Mouse (Mus musculus) cerebellum, adult 2 months (tissue): ENCODE measurements around the gene Tfap2e. TPM values are rescaled to one million over a fixed set of nuclear protein-coding genes. Genes with fewer than 3 reads are reported as not detected.

ENCODE experiments used
- DNase-seq, 2 experiments: peaks; one replicate each; pipeline ENCODE4 v3.0.0; 2021
- H3K27ac ChIP-seq: fragments of 200-500 bp; 2 replicates; pipeline ENCODE4 v1.5.1; 2012; ENCODE audit warnings: low read length, control low read depth, inconsistent platforms; ENCODE audit not compliant: insufficient read depth
- H3K27me3 ChIP-seq: fragments of 200-500 bp; 2 replicates; pipeline ENCODE4 v1.6.1; 2012; ENCODE audit warnings: inconsistent platforms, mild to moderate bottlenecking, low read length, moderate library complexity; ENCODE audit not compliant: control insufficient read depth, insufficient read depth
- H3K4me1 ChIP-seq: fragments of 200-500 bp; 2 replicates; pipeline ENCODE4 v1.6.1; 2011; ENCODE audit warnings: low read length; ENCODE audit not compliant: control insufficient read depth, insufficient read depth
- H3K4me3 ChIP-seq: fragments of 200-500 bp; replicated peaks from 2 replicates; pipeline ENCODE3; 2011; ENCODE audit warnings: mild to moderate bottlenecking, low read depth, low read length, control low read depth; ENCODE audit not compliant: insufficient read depth
- CTCF ChIP-seq: fragments of 200-500 bp; IDR thresholded peaks from 2 replicates; pipeline ENCODE4 v1.5.1; 2011; ENCODE audit warnings: low read depth, mild to moderate bottlenecking, control low read depth, low read length, moderate library complexity, borderline replicate concordance; ENCODE audit not compliant: insufficient read depth
- POLR2A ChIP-seq: fragments of 200-500 bp; IDR thresholded peaks from 2 replicates; pipeline ENCODE4 v1.6.1; 2011; ENCODE audit warnings: low read length, control low read depth, borderline replicate concordance; ENCODE audit not compliant: insufficient read depth
- WGBS: fragments of 180-500 bp; shearing (Covaris S2); methylation state at CpG from one replicate; pipeline ENCODE4 v1.1.7; 2018; 5-methylcytosine and 5-hydroxymethylcytosine counted together
- polyA plus RNA-seq: library from polyadenylated mRNA; depleted of rRNA; stranded (reverse); fragments of >200 nt; gene quantifications from 2 replicates; pipeline ENCODE4 v1.2.3, GENCODE M21; 2012

The Tfap2e gene
- polyA plus RNA-seq, 1 experiment = not detected

DNA sequence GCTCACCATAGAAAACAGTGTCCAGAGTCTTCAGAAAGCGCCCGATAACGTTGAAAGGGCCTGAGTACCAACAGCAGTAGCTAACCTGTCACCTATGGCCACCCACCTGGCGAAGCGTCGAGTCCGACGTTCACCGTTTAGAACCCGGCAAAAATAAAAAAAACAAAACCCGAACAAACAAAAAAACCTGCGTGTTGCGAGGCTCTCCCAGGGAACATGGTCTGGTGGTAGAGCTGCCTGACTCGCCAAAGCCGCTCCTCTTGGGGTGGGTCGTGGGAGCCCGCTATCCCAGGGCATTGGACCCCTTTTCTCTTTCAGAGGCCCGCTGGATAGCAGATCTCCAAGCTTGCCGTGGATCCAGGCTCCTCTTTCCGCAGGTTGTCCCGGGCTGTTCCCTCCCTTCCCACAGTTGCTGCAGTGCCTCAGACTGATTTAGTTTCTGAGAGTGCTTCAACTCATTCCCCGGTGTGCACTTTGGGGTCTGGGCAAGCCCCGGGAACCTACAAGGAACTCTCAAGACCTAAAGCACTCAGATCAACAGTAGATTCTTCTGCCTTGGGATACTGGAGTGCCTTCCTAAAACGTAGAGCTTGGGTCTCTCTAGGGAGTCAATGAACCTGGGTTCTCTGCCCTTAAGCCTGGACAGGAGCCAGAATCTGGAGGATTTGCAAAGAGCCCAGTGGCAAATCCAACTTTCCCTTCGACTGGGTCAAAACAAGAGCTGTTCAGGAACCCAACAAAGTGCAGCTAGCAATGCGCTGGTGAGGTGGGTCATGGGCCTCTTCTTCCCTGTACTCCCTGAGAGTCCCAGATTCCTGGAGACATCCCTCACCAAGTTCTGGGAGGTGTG lies 3.3 kb downstream of the Tfap2e start:
- WGBS = 4% methylated on average over 26 of the region's 26 CpGs
- no peak for DNase-seq
- H3K4me3 ChIP-seq = no peak overlapping the region
- TF ChIP-seq CTCF (no peak), POLR2A (no peak)
- H3K4me1 ChIP-seq = no peaks in the 10 kb centered on the region
- H3K27ac ChIP-seq = no peak overlapping the region
- peaks cover 6% of the 10 kb centered on the region; the same call in 1 of the 2 replicates for H3K27me3 ChIP-seq

GRCm38 (mm10) chr4:126732111-126732510 lies 3.9 kb downstream of the Tfap2e start:
- Histone ChIP-seq H3K4me3 (no peak overlapping the region), H3K27me3 (peaks cover 6% of the 10 kb centered on the region; the same call in 1 of the 2 replicates), H3K4me1 (no peaks in the 10 kb centered on the region), H3K27ac (no peak overlapping the region)
- TF ChIP-seq CTCF = no peak
- TF ChIP-seq POLR2A = no peak
- DNase-seq = no peak
- 2% methylated on average over 18 of the region's 18 CpGs for WGBS

DNA sequence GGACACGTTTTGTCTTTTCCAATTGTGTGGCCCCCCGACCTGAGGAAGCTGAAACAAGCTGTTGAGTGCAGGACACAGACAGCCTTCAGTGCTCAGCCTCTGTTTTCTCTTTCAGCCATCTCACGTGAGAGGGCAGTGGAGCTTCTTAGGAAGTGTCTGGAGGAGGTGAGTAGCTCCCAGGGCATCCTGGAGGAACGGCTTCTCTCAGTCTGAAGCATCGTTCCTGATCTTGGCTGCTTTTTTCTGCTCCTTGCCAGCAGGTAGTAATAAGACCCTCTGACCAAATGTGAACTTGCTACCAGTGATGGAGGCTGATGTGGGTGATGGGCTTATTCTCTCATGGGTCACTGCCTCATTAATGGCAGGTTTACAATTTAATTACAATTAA lies 28.6 kb downstream of the Tfap2e start:
- WGBS = 28% methylated on average over 5 of the region's 5 CpGs
- H3K27me3 ChIP-seq = no peaks in the 10 kb centered on the region
- H3K4me1 ChIP-seq = no peaks in the 10 kb centered on the region
- no peak overlapping the region for H3K27ac ChIP-seq
- no peak overlapping the region for H3K4me3 ChIP-seq
- TF ChIP-seq CTCF (no peak), POLR2A (no peak)
- no peak for DNase-seq

GRCm38 (mm10) chr4:126706630-126707438 lies 29.2 kb downstream of the Tfap2e start:
- TF ChIP-seq CTCF (no peak), POLR2A (no peak)
- no peak for DNase-seq
- no peak overlapping the region for H3K27ac ChIP-seq
- no peaks in the 10 kb centered on the region for H3K27me3 ChIP-seq
- no peak overlapping the region for H3K4me3 ChIP-seq
- no peaks in the 10 kb centered on the region for H3K4me1 ChIP-seq
- whole genome bisulfite sequencing = 29% methylated on average over 12 of the region's 12 CpGs

- WGBS = 94% methylated on average over 4 of the region's 4 CpGs
- Histone ChIP-seq H3K27me3 (no peaks in the 10 kb centered on the region), H3K4me1 (0 out of 2 replicates have a peak, but pooled peaks cover 3% of the 10 kb centered on the region), H3K27ac (no peak overlapping the region), H3K4me3 (no peak overlapping the region)
- TF ChIP-seq POLR2A = no peak
- TF ChIP-seq CTCF = no peak
- DNase-seq = no peak
These were observed 39.1 kb downstream of the Tfap2e start for GRCm38 (mm10) chr4:126696908-126697307.

DNA sequence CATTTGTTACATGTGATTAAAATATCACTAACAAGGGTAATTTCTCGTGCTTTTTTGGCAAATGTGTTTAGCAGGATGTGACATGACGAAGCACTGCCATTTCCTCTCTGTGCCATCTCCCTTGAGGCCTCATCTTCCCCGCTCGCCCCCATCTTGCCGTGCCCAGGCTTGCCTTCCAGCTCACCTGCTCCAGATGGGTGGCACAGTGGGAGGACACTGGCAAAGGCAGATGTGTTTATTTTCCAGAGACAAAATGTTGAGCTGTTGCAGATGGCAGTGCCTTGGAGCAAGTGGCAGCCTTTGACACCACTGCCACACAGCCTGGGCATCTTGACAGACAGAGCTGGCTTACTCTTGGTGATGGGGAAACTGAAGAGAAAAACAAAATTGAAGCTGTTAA lies 43.0 kb downstream of the Tfap2e start:
- no peak for DNase-seq
- Histone ChIP-seq H3K4me3 (no peak overlapping the region), H3K27ac (no peak overlapping the region), H3K4me1 (no peaks in the 10 kb centered on the region), H3K27me3 (no peaks in the 10 kb centered on the region)
- 62% methylated on average over 5 of the region's 5 CpGs for WGBS
- TF ChIP-seq POLR2A (no peak), CTCF (no peak)

DNA sequence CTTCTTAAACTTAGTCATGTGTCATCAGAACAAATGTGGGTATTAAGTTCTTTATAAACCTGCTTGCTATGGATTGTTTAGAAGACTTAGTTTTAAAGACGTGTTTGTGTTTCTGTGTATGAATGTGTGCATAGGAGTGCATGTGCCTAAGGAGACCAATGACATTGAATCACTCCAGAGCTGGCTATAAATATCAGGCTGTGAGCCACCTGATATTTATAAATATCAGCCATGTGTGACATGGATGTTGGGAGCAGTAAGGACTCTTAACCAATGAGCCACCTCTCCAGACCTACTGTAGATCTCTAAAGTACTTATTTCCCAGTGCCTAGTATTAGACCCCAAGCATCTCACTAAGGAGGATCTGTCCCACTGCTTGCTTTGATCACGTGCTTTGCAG lies 46.6 kb downstream of the Tfap2e start:
- TF ChIP-seq POLR2A (no peak), CTCF (no peak)
- Histone ChIP-seq H3K27me3 (no peaks in the 10 kb centered on the region), H3K4me3 (no peak overlapping the region), H3K4me1 (no peaks in the 10 kb centered on the region), H3K27ac (no peak overlapping the region)
- WGBS = 89% methylated on average over 2 of the region's 2 CpGs
- no peak for DNase-seq

DNA sequence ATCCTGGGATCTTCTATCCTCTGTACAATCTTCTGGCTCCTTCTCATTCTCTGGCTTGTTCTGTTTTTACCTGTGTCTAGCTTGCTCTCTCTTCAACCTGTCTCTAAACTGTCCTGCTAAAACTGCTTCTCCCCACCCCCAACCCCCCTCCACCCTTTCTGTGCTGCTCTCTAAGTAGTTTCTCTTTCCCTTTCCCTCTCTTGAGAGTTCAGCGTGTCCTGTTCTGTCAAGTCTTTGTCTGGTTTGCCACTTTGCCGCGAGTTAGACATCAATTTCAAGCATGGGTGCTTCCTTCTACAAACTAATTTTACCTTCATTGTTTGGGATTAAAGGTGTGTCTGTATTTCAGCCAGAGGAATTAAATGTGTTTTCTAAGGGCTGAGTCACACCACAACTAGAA lies 53.0 kb downstream of the Tfap2e start:
- DNase-seq = no peak
- H3K27ac ChIP-seq = no peak overlapping the region
- H3K4me3 ChIP-seq = no peak overlapping the region
- WGBS = 34% methylated on average over 3 of the region's 3 CpGs
- no peaks in the 10 kb centered on the region for H3K27me3 ChIP-seq
- TF ChIP-seq CTCF = no peak
- no peak for TF ChIP-seq POLR2A
- H3K4me1 ChIP-seq = peaks cover 2% of the 10 kb centered on the region

DNA sequence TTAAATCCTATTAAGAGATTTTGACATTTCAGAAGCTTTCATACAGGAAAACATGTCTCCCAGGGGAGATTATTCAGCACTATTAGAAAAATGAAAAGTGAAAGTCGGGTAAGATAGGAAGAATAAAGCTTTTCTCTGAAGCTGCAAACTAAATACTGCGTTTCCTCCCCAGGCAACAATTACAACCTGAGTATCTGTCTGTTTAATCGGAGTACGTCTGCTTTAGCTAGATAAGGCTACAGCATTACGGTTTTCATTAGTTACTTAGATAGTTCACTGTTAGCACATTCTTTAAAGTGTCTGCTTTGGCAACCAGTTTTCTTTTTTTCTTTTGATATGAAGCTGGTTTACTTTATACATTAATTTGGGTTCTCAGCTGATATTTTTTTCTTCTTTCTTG lies 53.7 kb downstream of the Tfap2e start:
- Histone ChIP-seq H3K27me3 (no peaks in the 10 kb centered on the region), H3K4me3 (no peak overlapping the region), H3K4me1 (peaks cover 2% of the 10 kb centered on the region), H3K27ac (no peak overlapping the region)
- WGBS = 80% methylated on average over 5 of the region's 5 CpGs
- no peak for DNase-seq
- no peak for TF ChIP-seq POLR2A
- TF ChIP-seq CTCF = no peak
